ENCODE assay signal across 12 mouse cellular contexts in the genomic region with DNA sequence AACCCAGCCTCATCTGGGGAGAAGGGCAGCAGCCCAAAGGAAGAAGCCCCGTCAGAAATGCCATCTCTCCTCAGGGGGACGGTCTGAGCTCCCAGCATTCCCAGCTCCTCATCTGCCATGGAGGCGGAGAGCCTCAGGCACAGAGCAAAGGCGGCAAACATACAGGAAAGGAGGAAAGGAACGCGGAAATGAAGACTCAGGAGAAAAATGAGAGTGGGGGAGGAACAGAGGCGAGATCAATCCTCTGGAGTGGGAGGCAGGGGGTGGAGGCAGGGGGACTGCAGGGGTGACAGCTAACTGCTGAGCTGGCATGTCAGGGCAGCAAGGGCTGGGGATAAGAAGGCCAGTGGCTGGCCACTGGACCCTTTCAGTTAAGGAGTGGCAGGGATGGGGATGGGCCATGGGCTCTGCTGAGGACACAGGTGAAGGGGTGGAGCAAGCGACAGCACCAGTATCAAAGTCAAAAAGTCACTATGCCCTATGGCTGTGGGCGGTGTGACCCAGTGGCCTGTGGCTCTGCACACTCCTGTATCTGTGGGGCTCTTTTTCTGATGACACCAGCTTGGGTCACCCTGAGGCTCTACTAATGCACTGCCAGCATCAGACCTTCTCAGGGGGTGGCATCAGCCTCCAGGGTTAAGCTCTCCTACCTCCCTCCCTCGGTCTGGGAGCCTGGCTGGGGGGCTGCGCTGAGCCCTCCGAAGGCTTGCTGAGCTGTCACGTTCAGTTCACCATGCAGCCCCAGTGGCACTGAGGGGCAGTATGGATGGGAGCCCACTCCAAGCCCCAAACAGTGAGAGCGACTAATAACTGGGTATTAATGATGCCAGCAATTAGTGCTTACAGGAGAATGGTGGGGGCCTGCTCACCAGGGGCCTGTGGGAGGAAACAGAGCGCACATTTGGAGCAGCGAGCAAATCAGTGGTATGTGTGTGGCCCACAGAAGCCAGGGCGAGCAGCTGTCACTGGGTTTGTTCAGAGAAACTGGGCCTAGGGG.
DNase-seq lines count a peak whose midpoint lies in the region; ATAC-seq and TF ChIP-seq lines count a peak whose summit lies in the region.
"Had no signal": no experiment of that assay in that cellular context is flagged by ENCODE, and none has a peak within 500 bp of the region (broad histone marks: within the 10 kb centered on the region; RNA-seq: fewer than 3 reads in every experiment).

No protein-coding gene starts in this region.

- DNase-seq in kidney, adult 11 months, result no peak
- DNase-seq in forebrain, embryonic 14.5 days (ENCODE audit: low spot score), result peak; percentile 68
- DNase-seq in layer of hippocampus, adult 2 months (ENCODE audit: low spot score in 2 of 2), result peak; percentile 56 to 57
- peak; percentile 60 for DNase-seq in retina, embryonic 14.5 days (ENCODE audit: low spot score)
- DNase-seq in right cerebral cortex, postnatal 10 days (ENCODE audit: low spot score in 2 of 2), result no peak
- DNase-seq in embryo, embryonic 10.5 days (ENCODE audit: low spot score), result no peak
- DNase-seq in right cerebral cortex, postnatal 14 days, result no peak
- DNase-seq: kidney, postnatal 36 days; thymus, postnatal 36 days had no signal

- H3K27ac ChIP-seq in kidney, embryonic 16.5 days (ENCODE audit: low read length), result peak overlapping the region; percentile 14; the same call in 1 of the 2 replicates
- H3K27ac ChIP-seq in forebrain, embryonic 14.5 days (ENCODE audit: low read depth, low read length), result no peak overlapping the region
- H3K27ac ChIP-seq in layer of hippocampus, adult 2 months, result peak overlapping the region; percentile 87
- H3K27ac ChIP-seq: liver, embryonic 14.5 days had no signal

- 0 out of 2 replicates have a peak, but pooled peaks cover 3% of the 10 kb centered on the region for H3K9me3 ChIP-seq in kidney, embryonic 16.5 days (ENCODE audit: low read length)
- no peaks in the 10 kb centered on the region for H3K9me3 ChIP-seq in forebrain, embryonic 14.5 days (replicated peaks; ENCODE audit: control insufficient read depth, low read length)

- ATAC-seq in kidney, embryonic 16.5 days (ENCODE audit: low FRiP score, low TSS enrichment), result peak; percentile 80
- ATAC-seq in forebrain, embryonic 14.5 days, result peak; percentile 72

- no peak for TF ChIP-seq CTCF in layer of hippocampus, adult 2 months (conservative IDR thresholded peaks at IDR 0.05)

- H3K36me3 ChIP-seq in kidney, embryonic 16.5 days (ENCODE audit: insufficient read depth, low read length), result no peaks in the 10 kb centered on the region
- H3K36me3 ChIP-seq in forebrain, embryonic 14.5 days (ENCODE audit: control insufficient read depth, insufficient read depth, low read length), result no peaks in the 10 kb centered on the region

- H3K9ac ChIP-seq in kidney, embryonic 16.5 days (replicated peaks; ENCODE audit: low read length), result 0 out of 2 replicates have a peak overlapping the region, but pooled peaks have one; percentile 22
- H3K9ac ChIP-seq in forebrain, embryonic 14.5 days (ENCODE audit: low read length), result no peak overlapping the region
- H3K9ac ChIP-seq: liver, embryonic 14.5 days had no signal

- no peak overlapping the region for H3K4me3 ChIP-seq in kidney, embryonic 16.5 days (ENCODE audit: low read length)
- H3K4me3 ChIP-seq in forebrain, embryonic 14.5 days (ENCODE audit: low read depth, low read length), result no peak overlapping the region
- H3K4me3 ChIP-seq in layer of hippocampus, adult 2 months, result no peak overlapping the region

- H3K27me3 ChIP-seq in kidney, embryonic 16.5 days (ENCODE audit: insufficient read depth, low read length), result no peaks in the 10 kb centered on the region
- no peaks in the 10 kb centered on the region for H3K27me3 ChIP-seq in forebrain, embryonic 14.5 days (replicated peaks; ENCODE audit: control insufficient read depth, insufficient read depth, low read length)
- H3K27me3 ChIP-seq: CH12.LX had no signal

- peaks cover 11% of the 10 kb centered on the region for H3K4me1 ChIP-seq in kidney, embryonic 16.5 days (ENCODE audit: insufficient read depth, low read length)
- H3K4me1 ChIP-seq in forebrain, embryonic 14.5 days (ENCODE audit: control insufficient read depth, insufficient read depth, low read length), result peaks cover 8% of the 10 kb centered on the region

- WGBS in kidney, embryonic 16.5 days, result 48% methylated on average over 17 of the region's 17 CpGs
- 47% methylated on average over 17 of the region's 17 CpGs for whole genome bisulfite sequencing in forebrain, embryonic 14.5 days

- H3K4me2 ChIP-seq in kidney, embryonic 16.5 days (replicated peaks; ENCODE audit: low read depth, low read length), result no peak overlapping the region
- H3K4me2 ChIP-seq in forebrain, embryonic 14.5 days (ENCODE audit: low read length), result no peak overlapping the region

Comparison
In these comparisons a context has a peak if more than half of its experiments do, and no peak if none do; other contexts are left out.
1. DNase-seq: peak in forebrain, embryonic 14.5 days (single experiment), layer of hippocampus, adult 2 months (2 of 2) and retina, embryonic 14.5 days (single experiment); none in kidney, adult 11 months (single experiment), right cerebral cortex, postnatal 10 days (0 of 2), embryo, embryonic 10.5 days (single experiment) and right cerebral cortex, postnatal 14 days (single experiment).